Mouse (Mus musculus) liver, postnatal 0 days (tissue): ENCODE measurements around the gene Khdrbs1. TPM values are rescaled to one million over a fixed set of nuclear protein-coding genes. Genes with fewer than 3 reads are reported as not detected.

Experiments used
- ATAC-seq: fragments of 200-750 bp; cut with Nextera tagmentation; 2 replicates; pipeline ENCODE4 v1.8.0; 2017; ENCODE audit warnings: mild to moderate bottlenecking, moderate library complexity
- DNase-seq: peaks from one replicate; pipeline ENCODE4 v3.0.0-alpha.2; 2016
- H3K27ac ChIP-seq: fragments of 300-500 bp; sonication (generic); 2 replicates; pipeline ENCODE4 v1.5.1; 2014; ENCODE audit warnings: antibody characterized with exemption, moderate library complexity, mild to moderate bottlenecking, low read depth
- H3K27me3 ChIP-seq: fragments of 300-500 bp; sonication (generic); 2 replicates; pipeline ENCODE4 v1.6.1; 2014; ENCODE audit warnings: low read length, control low read depth, mixed read lengths; ENCODE audit not compliant: insufficient read depth
- H3K36me3 ChIP-seq: fragments of 300-500 bp; sonication (generic); replicated peaks from 2 replicates; pipeline ENCODE4 v1.6.1; 2014; ENCODE audit warnings: mild to moderate bottlenecking, control low read depth, low read length, moderate library complexity, mixed read lengths; ENCODE audit not compliant: insufficient read depth
- H3K4me1 ChIP-seq: fragments of 300-500 bp; sonication (generic); 2 replicates; pipeline ENCODE4 v1.6.1; 2014; ENCODE audit warnings: antibody characterized with exemption, mild to moderate bottlenecking, control low read depth; ENCODE audit not compliant: insufficient read depth
- H3K4me2 ChIP-seq: fragments of 300-500 bp; sonication (generic); 2 replicates; pipeline ENCODE4 v1.6.1; 2014; ENCODE audit warnings: low read depth, mild to moderate bottlenecking, low read length, moderate library complexity, mixed read lengths
- H3K4me3 ChIP-seq: fragments of 300-500 bp; sonication (generic); 2 replicates; pipeline ENCODE4 v1.5.1; 2014; ENCODE audit warnings: low read depth, low read length
- H3K9ac ChIP-seq: fragments of 300-500 bp; sonication (generic); replicated peaks from 2 replicates; pipeline ENCODE4 v1.6.1; 2014; ENCODE audit warnings: mild to moderate bottlenecking, moderate library complexity
- H3K9me3 ChIP-seq: fragments of 300-500 bp; sonication (generic); 2 replicates; pipeline ENCODE4 v1.6.1; 2016; ENCODE audit warnings: mild to moderate bottlenecking, control low read depth, low read length, mixed read lengths
- CTCF ChIP-seq: sonication (generic); IDR thresholded peaks from 2 replicates; pipeline ENCODE4 v1.5.1; 2016; ENCODE audit warnings: antibody characterized with exemption, low read depth
- EP300 ChIP-seq: IDR thresholded peaks from 2 replicates; pipeline ENCODE4 v1.6.1; 2016; ENCODE audit warnings: antibody characterized with exemption, low read depth, mild to moderate bottlenecking
- WGBS: fragments of 180-500 bp; shearing (Covaris S2); extraction: QIAGEN DNeasy Blood & Tissue Kit; methylation state at CpG from one replicate; pipeline ENCODE4 v1.1.7; 2014; ENCODE audit not compliant: insufficient replicate concordance; 5-methylcytosine and 5-hydroxymethylcytosine counted together
- polyA plus RNA-seq: library from polyadenylated mRNA; unstranded; fragments of >200 nt; fragmentation: Nextera tagmentation; extraction: Ambion mirVana; gene quantifications from 2 replicates; pipeline ENCODE4 v1.2.1, GENCODE M21; 2015

Khdrbs1 gene
- polyA plus RNA-seq, 1 experiment from 2014 or later = 19.6 TPM

GRCm38 (mm10) chr4:129696158-129696985 lies 45.7 kb downstream of the Khdrbs1 start, which contains the start of gene Tmem39b:
Tmem39b (minus strand) TSS chr4:129696838.
- TF ChIP-seq EP300 (no peak), CTCF (no peak)
- Histone ChIP-seq H3K27ac (peak within 1 kb of the TSS; percentile 64), H3K4me2 (peak within 1 kb of the TSS; percentile 87), H3K9ac (peak within 1 kb of the TSS; percentile 74), H3K4me1 (peaks cover 11% of the 10 kb centered on the region), H3K27me3 (no peaks in the 10 kb centered on the region), H3K36me3 (peaks cover 13% of the 10 kb centered on the region), H3K9me3 (no peaks in the 10 kb centered on the region), H3K4me3 (peak within 1 kb of the TSS; percentile 87)
- WGBS = 3% methylated on average over 43 of the region's 57 CpGs
- DNase-seq = peak; percentile 92
- ATAC-seq = peak; percentile 93

- Histone ChIP-seq H3K27me3 (no peaks in the 10 kb centered on the region), H3K9ac (peak overlapping the region; percentile 74), H3K9me3 (no peaks in the 10 kb centered on the region), H3K27ac (peak overlapping the region; percentile 55), H3K36me3 (peaks cover 14% of the 10 kb centered on the region), H3K4me2 (peak overlapping the region; percentile 87), H3K4me3 (peak overlapping the region; percentile 87), H3K4me1 (peaks cover 11% of the 10 kb centered on the region)
- 21% methylated on average over 6 of the region's 6 CpGs for WGBS
- ATAC-seq (no peak), DNase-seq (no peak)
- TF ChIP-seq EP300 (no peak), CTCF (no peak)
Measured at GRCm38 (mm10) chr4:129695815-129696157, 46.3 kb downstream of the Khdrbs1 start.

- WGBS = 86% methylated on average over 6 of the region's 6 CpGs
- Histone ChIP-seq H3K27ac (no peak overlapping the region), H3K4me2 (no peak overlapping the region), H3K9me3 (no peaks in the 10 kb centered on the region), H3K9ac (no peak overlapping the region), H3K4me3 (no peak overlapping the region), H3K27me3 (no peaks in the 10 kb centered on the region), H3K36me3 (peaks cover 41% of the 10 kb centered on the region), H3K4me1 (no peaks in the 10 kb centered on the region)
- TF ChIP-seq CTCF (no peak), EP300 (no peak)
- no peak for ATAC-seq
- DNase-seq = no peak
Measured at GRCm38 (mm10) chr4:129684531-129684930, 57.6 kb downstream of the Khdrbs1 start.

- WGBS = 83% methylated on average over 11 of the region's 11 CpGs
- ATAC-seq (no peak), DNase-seq (no peak)
- Histone ChIP-seq H3K9ac (no peak overlapping the region), H3K4me1 (no peaks in the 10 kb centered on the region), H3K27ac (no peak overlapping the region), H3K27me3 (no peaks in the 10 kb centered on the region), H3K4me2 (no peak overlapping the region), H3K4me3 (no peak overlapping the region), H3K36me3 (peaks cover 41% of the 10 kb centered on the region), H3K9me3 (no peaks in the 10 kb centered on the region)
- TF ChIP-seq CTCF (no peak), EP300 (no peak)
Measured at GRCm38 (mm10) chr4:129683901-129684493, 58.1 kb downstream of the Khdrbs1 start.

GRCm38 (mm10) chr4:129681837-129682236 lies 60.3 kb downstream of the Khdrbs1 start:
- DNase-seq (no peak), ATAC-seq (no peak)
- H3K27me3 ChIP-seq = no peaks in the 10 kb centered on the region
- 89% methylated on average over 11 of the region's 11 CpGs for WGBS
- no peak overlapping the region for H3K27ac ChIP-seq
- no peak for TF ChIP-seq EP300
- 0 out of 2 replicates have a peak, but pooled peaks have one; percentile 2 for TF ChIP-seq CTCF
- no peak overlapping the region for H3K4me2 ChIP-seq
- no peaks in the 10 kb centered on the region for H3K4me1 ChIP-seq
- no peak overlapping the region for H3K9ac ChIP-seq
- H3K4me3 ChIP-seq = no peak overlapping the region
- H3K36me3 ChIP-seq = peaks cover 36% of the 10 kb centered on the region
- no peaks in the 10 kb centered on the region for H3K9me3 ChIP-seq

- no peak for DNase-seq
- no peaks in the 10 kb centered on the region for H3K9me3 ChIP-seq
- H3K4me2 ChIP-seq = peak overlapping the region; percentile 89
- peak; percentile 33 for ATAC-seq
- peak overlapping the region; percentile 89 for H3K4me3 ChIP-seq
- 3% methylated on average over 10 of the region's 10 CpGs for WGBS
- no peaks in the 10 kb centered on the region; the same call in 1 of the 2 replicates for H3K36me3 ChIP-seq
- peak overlapping the region; percentile 96 for H3K9ac ChIP-seq
- H3K27me3 ChIP-seq = no peaks in the 10 kb centered on the region
- TF ChIP-seq CTCF = no peak; the same call in 1 of the 2 replicates
- peak; percentile 37; the same call in 1 of the 2 replicates for TF ChIP-seq EP300
- H3K27ac ChIP-seq = peak overlapping the region; percentile 96
- peaks cover 12% of the 10 kb centered on the region for H3K4me1 ChIP-seq
Measured at GRCm38 (mm10) chr4:129672878-129673449, 69.1 kb downstream of the Khdrbs1 start.
